ENCODE assay signal across 9 mouse cellular contexts in the genomic region with DNA sequence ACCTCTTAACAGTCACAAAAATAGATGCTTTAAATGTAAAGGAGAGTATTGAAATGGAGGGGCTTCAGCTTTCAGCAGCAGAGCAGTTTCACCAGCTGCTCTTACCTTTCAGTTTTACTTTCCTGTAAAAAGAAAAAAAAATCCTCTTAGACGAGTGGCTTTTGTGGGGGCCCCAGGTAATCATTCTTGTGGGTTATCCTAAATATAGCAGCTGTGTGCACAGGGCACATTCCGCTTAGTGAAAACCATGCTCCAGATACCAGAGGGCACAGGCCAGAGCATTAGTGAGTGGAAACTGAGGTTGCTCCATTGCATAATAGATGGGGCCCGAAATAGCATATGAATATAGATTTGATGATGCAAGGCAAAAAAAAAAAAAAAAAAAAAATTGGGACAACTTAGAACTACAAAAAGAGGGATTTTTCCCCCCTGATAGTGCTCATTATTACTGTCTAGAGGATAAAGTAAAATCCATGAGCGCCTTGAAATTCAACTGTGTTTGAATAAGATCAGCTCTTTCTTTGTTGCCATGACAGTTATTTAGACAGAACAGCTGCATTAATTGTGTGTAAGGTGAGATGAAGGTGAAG. TPM values are rescaled to one million over a fixed set of nuclear protein-coding genes. Genes with fewer than 3 reads are reported as not detected.
DNase-seq lines count a peak whose midpoint lies in the region; ATAC-seq and TF ChIP-seq lines count a peak whose summit lies in the region.
"Had no signal": no experiment of that assay in that cellular context is flagged by ENCODE, and none has a peak within 500 bp of the region (broad histone marks: within the 10 kb centered on the region; RNA-seq: fewer than 3 reads in every experiment).

No protein-coding gene starts in this region.

- 79% methylated on average over 4 of the region's 4 CpGs for WGBS in kidney, embryonic 15.5 days
- WGBS in forebrain, postnatal 0 days: 89% methylated on average over 4 of the region's 4 CpGs
- WGBS in liver, embryonic 16.5 days (ENCODE audit: insufficient replicate concordance): 56% methylated on average over 4 of the region's 4 CpGs

- no peaks in the 10 kb centered on the region for H3K9me3 ChIP-seq in kidney, embryonic 15.5 days (replicated peaks)
- no peaks in the 10 kb centered on the region for H3K9me3 ChIP-seq in MEL (replicated peaks; ENCODE audit: insufficient read depth, low read length)
- no peaks in the 10 kb centered on the region for H3K9me3 ChIP-seq in forebrain, postnatal 0 days (ENCODE audit: low read length)
- H3K9me3 ChIP-seq in liver, embryonic 16.5 days (replicated peaks; ENCODE audit: control insufficient read depth, low read length): no peaks in the 10 kb centered on the region

- ATAC-seq in kidney, embryonic 15.5 days (replicated peaks; ENCODE audit: low FRiP score): no peak
- no peak for ATAC-seq in forebrain, postnatal 0 days
- no peak for ATAC-seq in liver, embryonic 16.5 days (ENCODE audit: low read depth)

- H3K27ac ChIP-seq in kidney, embryonic 15.5 days: no peak overlapping the region
- H3K27ac ChIP-seq in MEL (ENCODE audit: control insufficient read depth, low read depth, low read length): no peak overlapping the region
- no peak overlapping the region for H3K27ac ChIP-seq in forebrain, postnatal 0 days (ENCODE audit: low read depth, low read length)
- no peak overlapping the region for H3K27ac ChIP-seq in liver, embryonic 16.5 days (ENCODE audit: low read length)

- TF ChIP-seq EP300 in MEL (IDR thresholded peaks at IDR 0.05; ENCODE audit: low read depth in 1 of 2, low read length in 2 of 2): no peak

- peaks cover 19% of the 10 kb centered on the region for H3K79me2 ChIP-seq in MEL (ENCODE audit: control insufficient read depth, insufficient read depth, low read length, poor library complexity)

- H3K36me3 ChIP-seq in kidney, embryonic 15.5 days: no peaks in the 10 kb centered on the region
- H3K36me3 ChIP-seq in MEL (ENCODE audit: control insufficient read depth in 1 of 2, insufficient read depth in 2 of 2, low read length in 2 of 2): peaks cover 0 to 17% of the 10 kb centered on the region in 2 experiments; a peak in 2 of 4 replicates
- H3K36me3 ChIP-seq in forebrain, postnatal 0 days (ENCODE audit: insufficient read depth): no peaks in the 10 kb centered on the region
- no peaks in the 10 kb centered on the region for H3K36me3 ChIP-seq in liver, embryonic 16.5 days (ENCODE audit: control insufficient read depth, insufficient read depth)

- peak overlapping the region; percentile 66; the same call in 1 of the 2 replicates for H3K9ac ChIP-seq in kidney, embryonic 15.5 days
- H3K9ac ChIP-seq in MEL (ENCODE audit: control insufficient read depth, low read depth, low read length, poor library complexity, severe bottlenecking): peak overlapping the region; percentile 76
- H3K9ac ChIP-seq in forebrain, postnatal 0 days: no peak overlapping the region
- H3K9ac ChIP-seq in liver, embryonic 16.5 days (ENCODE audit: low read depth, low read length): no peak overlapping the region

- no peak for TF ChIP-seq RAD21 in MEL (IDR thresholded peaks at IDR 0.05; ENCODE audit: low read depth, low read length)

- H3K4me1 ChIP-seq in kidney, embryonic 15.5 days: peaks cover 17% of the 10 kb centered on the region
- peaks cover 0 to 7% of the 10 kb centered on the region in 2 experiments; a peak in 1 of 4 replicates for H3K4me1 ChIP-seq in MEL (ENCODE audit: control insufficient read depth in 1 of 2, insufficient read depth in 2 of 2, low read length in 2 of 2)
- peaks cover 10% of the 10 kb centered on the region for H3K4me1 ChIP-seq in forebrain, postnatal 0 days (ENCODE audit: insufficient read depth)
- H3K4me1 ChIP-seq in liver, embryonic 16.5 days (ENCODE audit: control insufficient read depth, low read depth, low read length): peaks cover 13% of the 10 kb centered on the region

- DNase-seq in kidney, postnatal 14 days: no peak
- no peak for DNase-seq in MEL (ENCODE audit: low read depth, low spot score)
- DNase-seq in forebrain, postnatal 0 days: no peak
- no peak for DNase-seq in gastrocnemius, adult 18-20 months (ENCODE audit: low spot score)
- DNase-seq in gastrocnemius, postnatal 4 days (ENCODE audit: low spot score in 2 of 2): no peak
- DNase-seq in urinary bladder, postnatal 14 days (ENCODE audit: low spot score): no peak
- DNase-seq: cerebellum, adult 18-20 months had no signal

- H3K4me2 ChIP-seq in kidney, embryonic 15.5 days: peak overlapping the region; percentile 67
- peak overlapping the region; percentile 61 for H3K4me2 ChIP-seq in forebrain, postnatal 0 days (ENCODE audit: low read depth)
- H3K4me2 ChIP-seq in liver, embryonic 16.5 days (ENCODE audit: low read depth, low read length): peak overlapping the region; percentile 78; the same call in 1 of the 2 replicates

- no peak for TF ChIP-seq CTCF in MEL (IDR thresholded peaks at IDR 0.05 in 2 of 3, conservative IDR thresholded peaks at IDR 0.05 in 1 of 3; ENCODE audit: control insufficient read depth in 1 of 3, insufficient read depth in 1 of 3, low read depth in 2 of 3, low read length in 3 of 3, poor library complexity in 1 of 3, severe bottlenecking in 1 of 3)
- TF ChIP-seq CTCF in forebrain, postnatal 0 days (IDR thresholded peaks at IDR 0.05; ENCODE audit: low read depth): no peak

- peak overlapping the region; percentile 78 for H3K4me3 ChIP-seq in kidney, embryonic 15.5 days (replicated peaks)
- no peak overlapping the region; a peak in 1 of 4 replicates for H3K4me3 ChIP-seq in MEL (ENCODE audit: control insufficient read depth in 1 of 2, insufficient read depth in 1 of 2, low read depth in 2 of 2, low read length in 2 of 2)
- no peak overlapping the region for H3K4me3 ChIP-seq in forebrain, postnatal 0 days (ENCODE audit: low read depth, low read length)
- no peak overlapping the region for H3K4me3 ChIP-seq in liver, embryonic 16.5 days (ENCODE audit: low read depth, low read length)

- no peaks in the 10 kb centered on the region for H3K27me3 ChIP-seq in kidney, embryonic 15.5 days
- no peaks in the 10 kb centered on the region for H3K27me3 ChIP-seq in MEL (ENCODE audit: control insufficient read depth in 1 of 2, insufficient read depth in 2 of 2, low read length in 2 of 2)
- no peaks in the 10 kb centered on the region for H3K27me3 ChIP-seq in forebrain, postnatal 0 days (ENCODE audit: insufficient read depth, low read length)
- H3K27me3 ChIP-seq in liver, embryonic 16.5 days (ENCODE audit: control insufficient read depth, insufficient read depth, low read depth, low read length): no peaks in the 10 kb centered on the region

- no peak for TF ChIP-seq POLR2A in MEL (IDR thresholded peaks at IDR 0.05; ENCODE audit: control insufficient read depth in 1 of 2, insufficient read depth in 1 of 2, low read depth in 1 of 2, low read length in 2 of 2, poor library complexity in 1 of 2)

TF ChIP-seq in MEL, 35 proteins besides CTCF, POLR2A, EP300 and RAD21:
- TF ChIP-seq CHD1 (IDR thresholded peaks at IDR 0.05; ENCODE audit: low read depth, low read length) (no peak), HCFC1 (IDR thresholded peaks at IDR 0.05; ENCODE audit: low read depth, low read length) (no peak), MAZ (IDR thresholded peaks at IDR 0.05; ENCODE audit: low read depth, low read length) (no peak), MAX (IDR thresholded peaks at IDR 0.05; ENCODE audit: low read length) (no peak), MXI1 (IDR thresholded peaks at IDR 0.05; ENCODE audit: low read depth, low read length) (no peak), ZMIZ1 (IDR thresholded peaks at IDR 0.05; ENCODE audit: low read depth, low read length) (no peak), JUND (IDR thresholded peaks at IDR 0.05; ENCODE audit: low read depth, low read length) (no peak), MYB (IDR thresholded peaks at IDR 0.05; ENCODE audit: low read depth, low read length) (no peak), ZC3H11A (IDR thresholded peaks at IDR 0.05; ENCODE audit: low read depth, low read length) (no peak), TBP (IDR thresholded peaks at IDR 0.05; ENCODE audit: low read depth, low read length) (no peak), TAL1 (IDR thresholded peaks at IDR 0.05; ENCODE audit: low read length) (no peak), NRF1 (IDR thresholded peaks at IDR 0.05; ENCODE audit: insufficient read depth, low read depth, low read length, poor library complexity, severe bottlenecking) (no peak), NELFE (IDR thresholded peaks at IDR 0.05; ENCODE audit: low read depth, low read length) (no peak), POLR2AphosphoS2 (IDR thresholded peaks at IDR 0.05; ENCODE audit: low read length) (no peak), MEF2A (IDR thresholded peaks at IDR 0.05; ENCODE audit: extremely low read depth, insufficient replicate concordance, low read depth, low read length, poor library complexity, severe bottlenecking) (no peak), GATA1 (IDR thresholded peaks at IDR 0.05; ENCODE audit: low read depth, low read length) (no peak), UBTF (IDR thresholded peaks at IDR 0.05; ENCODE audit: borderline replicate concordance, insufficient read depth, low read depth, low read length) (no peak)

RNA-seq across cellular contexts. Expression of a gene that starts 1.2 kb away (rescaled TPM):
- polyA plus RNA-seq in kidney, embryonic 15.5 days (2015; fragmentation: Nextera tagmentation; extraction: Ambion mirVana): 15.2 and 16.7 TPM in 2 replicates
- 5.1 and 7.2 TPM in 2 replicates for total RNA-seq in MEL (2012; rRNA removed)
- 1 to 10 TPM in 1 of 2 experiments, not detected in 1; 7.0 TPM for polyA plus RNA-seq in MEL (2012; ENCODE audit: insufficient read depth in 1 of 2, insufficient read length in 2 of 2, low read depth in 1 of 2, low replicate concordance in 2 of 2, missing spikeins in 1 of 2)
- 1.6 and 7.9 TPM in 2 replicates for total RNA-seq in forebrain, postnatal 0 days (2014; rRNA removed)
- 3.9 and 6.1 TPM in 2 replicates for polyA plus RNA-seq in forebrain, postnatal 0 days (2015; fragmentation: Nextera tagmentation; extraction: Ambion mirVana)
- polyA plus RNA-seq in liver, embryonic 16.5 days (2015; fragmentation: Nextera tagmentation; extraction: Ambion mirVana): 2.9 TPM in 2 replicates
- 1 to 10 TPM; 2.0 to 2.5 TPM for total RNA-seq in gastrocnemius, adult 18-20 months (2021)
- 1 to 10 TPM; 2.7 to 3.3 TPM for total RNA-seq in gastrocnemius, postnatal 4 days (2021)

RNA-seq across cellular contexts. Expression of a gene that starts 35.8 kb away (rescaled TPM):
- 30.3 and 34.5 TPM in 2 replicates for polyA plus RNA-seq in kidney, embryonic 15.5 days (2015; fragmentation: Nextera tagmentation; extraction: Ambion mirVana)
- 29.4 and 47.9 TPM in 2 replicates for total RNA-seq in MEL (2012; rRNA removed)
- 10 to 100 TPM; 37.6 to 68.4 TPM for polyA plus RNA-seq in MEL (2012; ENCODE audit: insufficient read depth in 1 of 2, insufficient read length in 2 of 2, low read depth in 1 of 2, low replicate concordance in 2 of 2, missing spikeins in 1 of 2)
- 32.5 and 32.8 TPM in 2 replicates for total RNA-seq in forebrain, postnatal 0 days (2014; rRNA removed)
- 9.6 and 11.7 TPM in 2 replicates for polyA plus RNA-seq in forebrain, postnatal 0 days (2015; fragmentation: Nextera tagmentation; extraction: Ambion mirVana)
- 4.6 and 5.0 TPM in 2 replicates for polyA plus RNA-seq in liver, embryonic 16.5 days (2015; fragmentation: Nextera tagmentation; extraction: Ambion mirVana)
- 10 to 100 TPM in 1 of 2 experiments, 1 to 10 TPM in 1; 6.7 to 12.5 TPM for total RNA-seq in gastrocnemius, adult 18-20 months (2021)
- total RNA-seq in gastrocnemius, postnatal 4 days (2021): 10 to 100 TPM; 15.2 to 16.7 TPM

Comparison
In these comparisons a context has a peak if more than half of its experiments do, and no peak if none do; other contexts are left out.
1. H3K9ac ChIP-seq: peak in kidney, embryonic 15.5 days (single experiment) and MEL (single experiment); none in forebrain, postnatal 0 days (single experiment) and liver, embryonic 16.5 days (single experiment).
2. Peak in every context shown above with its lines, with median percentiles within 50 percentile points of each other: H3K4me2 ChIP-seq.